Mouse (Mus musculus) adrenal gland (tissue): ENCODE data around the gene Gm5771.
"Not testable (repeated sequence)": the region's sequence is repeated elsewhere in the genome, so short reads cannot be mapped to it uniquely, and the experiment has no call there.

ENCODE experiments used
- intact Hi-C: fragments of 180-260 bp; cut with DNase I; formaldehyde crosslinking; loops from one replicate; pipeline ENCODE4 v1.15.1; 2025
- long read RNA-seq, 2 experiments: library from polyadenylated mRNA; unstranded; transcript quantifications; one replicate each; pipeline ENCODE4 v2.0.0; 2020; ENCODE audit warnings: borderline replicate concordance in 1 of 2; ENCODE audit not compliant: insufficient replicate concordance in 1 of 2

The Gm5771 gene
- long read RNA-seq, experiment 1, result 0 reads
- long read RNA-seq, experiment 2, result 0 reads

GRCm38 (mm10) chr6:41392056-41392455 lies at the start of gene Gm5771:
TSS of gene Gm5771 (plus strand) at chr6:41392356.
- intact Hi-C loops, result not testable (repeated sequence)

DNA sequence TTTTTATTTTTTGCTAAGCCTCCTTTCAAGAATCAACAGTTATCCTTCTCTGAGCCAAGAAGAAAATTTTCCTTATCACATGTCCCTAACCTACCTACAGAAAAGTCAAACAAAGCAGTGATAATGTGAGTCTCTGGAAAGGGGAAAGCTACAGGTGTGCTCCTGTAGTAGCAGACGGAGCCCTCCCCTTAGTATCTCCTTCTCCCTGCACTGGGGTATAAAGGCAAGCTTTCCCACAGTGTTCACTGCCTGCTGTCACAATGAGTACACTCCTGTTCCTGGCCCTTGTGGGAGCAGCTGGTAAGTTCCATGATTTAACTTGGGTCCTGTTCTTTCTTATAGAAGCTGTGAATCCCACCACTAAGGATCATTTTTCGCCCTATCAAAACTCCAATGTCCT lies 38.2 kb upstream of the Gm5771 start, which contains the start of gene Try10:
Try10 (plus strand) TSS at position 174 of the 400 bp plus-strand sequence.
- intact Hi-C loops, result no loop called here

- intact Hi-C loops, result not testable (repeated sequence)
These were observed 18.4 kb upstream of the Gm5771 start for GRCm38 (mm10) chr6:41373772-41374171.

DNA sequence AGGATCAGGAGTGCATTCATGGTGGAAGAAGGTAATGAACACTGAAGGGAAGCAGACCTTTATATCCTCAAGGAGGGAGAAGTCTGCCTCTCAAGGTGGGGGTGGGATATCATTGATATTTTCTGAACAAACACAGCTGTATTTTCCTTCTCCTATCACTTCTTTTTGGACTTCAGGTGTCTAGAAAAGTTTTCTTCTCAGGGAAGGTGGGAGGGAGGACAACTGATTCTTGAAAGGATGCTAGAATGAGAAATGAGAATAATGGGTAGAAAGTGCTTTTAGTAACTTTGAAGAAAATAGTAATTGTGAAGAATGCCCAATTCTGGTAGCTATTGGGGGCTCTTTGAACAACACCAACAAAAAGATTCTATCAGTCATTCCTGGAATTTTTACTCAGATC lies 14.6 kb upstream of the Gm5771 start, which contains the start of gene Prss3:
Prss3 (minus strand) TSS at position 101 of the 400 bp plus-strand sequence.
- intact Hi-C loops, result not testable (repeated sequence)

DNA sequence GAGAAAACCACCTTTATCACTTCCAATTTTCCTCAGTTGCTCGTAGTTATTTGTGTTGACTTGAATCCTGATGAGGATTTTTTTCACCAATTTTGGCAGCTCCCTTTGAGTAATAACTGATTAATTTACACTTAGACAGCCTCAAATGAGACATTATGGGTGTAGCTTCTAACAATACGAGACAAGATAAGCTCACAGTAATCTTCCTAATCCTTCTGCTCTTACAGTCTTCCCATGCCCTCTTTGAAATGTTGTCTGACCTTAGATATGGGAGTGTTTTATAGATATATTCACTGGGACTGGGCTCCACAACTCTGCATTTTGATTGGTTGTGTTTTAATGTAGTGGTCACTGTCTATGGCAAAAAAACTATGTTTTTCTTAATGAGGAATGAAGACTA lies 5.4 kb upstream of the Gm5771 start:
- intact Hi-C loops, result no loop called here

GRCm38 (mm10) chr6:41391640-41392039 lies 516 bp upstream of the Gm5771 start:
- intact Hi-C loops, result not testable (repeated sequence)

DNA sequence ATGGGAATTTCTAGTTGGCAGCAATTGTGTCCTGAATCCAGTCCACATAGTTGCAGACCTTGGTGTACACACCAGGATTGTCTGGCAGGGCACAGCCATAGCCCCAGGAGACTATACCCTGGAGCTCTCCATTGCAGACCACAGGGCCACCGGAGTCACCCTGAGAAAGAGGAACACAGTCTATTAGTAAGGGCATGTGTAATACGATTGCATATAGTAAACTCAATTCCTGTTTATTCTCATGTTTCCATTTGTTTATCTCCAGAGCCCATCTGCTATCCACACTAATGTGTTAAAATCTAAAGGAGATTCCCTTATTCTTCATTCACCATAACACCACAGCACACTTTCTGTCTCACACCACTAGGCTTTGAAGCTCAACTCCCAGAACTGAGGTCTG lies 50.1 kb downstream of the Gm5771 start:
- intact Hi-C loops, result not testable (repeated sequence)

DNA sequence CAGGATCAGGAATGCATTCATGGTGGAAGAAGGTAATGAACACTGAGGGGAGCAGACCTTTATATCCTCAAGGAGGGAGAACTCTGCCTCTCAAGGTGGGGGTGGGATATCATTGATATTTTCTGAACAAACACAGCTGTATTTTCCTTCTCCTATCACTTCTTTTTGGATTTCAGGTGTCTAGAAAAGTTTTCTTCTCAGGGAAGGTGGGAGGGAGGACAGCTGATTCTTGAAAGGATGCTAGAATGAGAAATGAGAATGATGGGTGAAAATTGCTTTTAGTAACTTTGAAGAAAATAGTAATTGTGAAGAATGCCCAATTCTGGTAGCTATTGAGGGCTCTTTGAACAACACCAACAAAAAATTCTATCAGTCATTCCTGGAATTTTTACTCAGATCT lies 53.9 kb downstream of the Gm5771 start, which contains the start of gene Gm10334:
Gm10334 (minus strand) TSS at position 101 of the 400 bp plus-strand sequence.
- intact Hi-C loops, result not testable (repeated sequence)
